Mouse (Mus musculus) ES-Bruce4 (cell line): Measurements from ENCODE around the gene Rasa2. TPM values are rescaled to one million over a fixed set of nuclear protein-coding genes. Genes with fewer than 3 reads are reported as not detected.
"Not testable (repeated sequence)": the region's sequence is repeated elsewhere in the genome, so short reads cannot be mapped to it uniquely, and the experiment has no call there.

Source experiments
- H3K27ac ChIP-seq: 2 replicates; pipeline ENCODE4 v1.5.1; 2012; ENCODE audit warnings: low read length, inconsistent platforms; ENCODE audit not compliant: insufficient read depth
- H3K27me3 ChIP-seq: 2 replicates; pipeline ENCODE4 v1.6.1; 2012; ENCODE audit warnings: mild to moderate bottlenecking, low read length, inconsistent platforms; ENCODE audit not compliant: control insufficient read depth, poor library complexity, insufficient read depth, severe bottlenecking
- H3K36me3 ChIP-seq: 2 replicates; pipeline ENCODE4 v1.6.1; 2012; ENCODE audit warnings: inconsistent platforms, mild to moderate bottlenecking, low read length, moderate library complexity; ENCODE audit not compliant: control insufficient read depth, poor library complexity, insufficient read depth, severe bottlenecking
- H3K4me1 ChIP-seq: one replicate; pipeline ENCODE4 v1.8.1; 2011; ENCODE audit warnings: low read length; ENCODE audit not compliant: control insufficient read depth, insufficient read depth
- H3K4me3 ChIP-seq: 2 replicates; pipeline ENCODE4 v1.5.1; 2011; ENCODE audit warnings: low read depth, mild to moderate bottlenecking, low read length
- H3K9ac ChIP-seq: 2 replicates; pipeline ENCODE4 v1.6.1; 2012; ENCODE audit warnings: low read depth, mild to moderate bottlenecking, inconsistent platforms; ENCODE audit not compliant: poor library complexity, severe bottlenecking
- H3K9me3 ChIP-seq: replicated peaks from 2 replicates; pipeline ENCODE4 v1.6.1; 2012; ENCODE audit warnings: mild to moderate bottlenecking, low read length, inconsistent platforms; ENCODE audit not compliant: control insufficient read depth, poor library complexity, insufficient read depth, severe bottlenecking
- CTCF ChIP-seq: IDR thresholded peaks from one replicate; pipeline ENCODE4 v1.8.1; 2011; ENCODE audit warnings: low read depth, low read length
- EP300 ChIP-seq: IDR thresholded peaks from 2 replicates; pipeline ENCODE4 v1.6.1; 2011; ENCODE audit warnings: low read depth, low read length; ENCODE audit not compliant: insufficient read depth
- POLR2A ChIP-seq: IDR thresholded peaks from one replicate; pipeline ENCODE4 v1.8.1; 2011; ENCODE audit warnings: low read length; ENCODE audit not compliant: insufficient read depth
- polyA plus RNA-seq: library from polyadenylated mRNA; stranded (reverse); fragments of >200 nt; gene quantifications from 2 replicates; pipeline ENCODE4 v1.2.4, GENCODE M21; 2011; ENCODE audit warnings: low read depth; ENCODE audit not compliant: missing spikeins, insufficient read depth, insufficient read length

The Rasa2 gene
- polyA plus RNA-seq, 1 experiment = 18.3 TPM

DNA sequence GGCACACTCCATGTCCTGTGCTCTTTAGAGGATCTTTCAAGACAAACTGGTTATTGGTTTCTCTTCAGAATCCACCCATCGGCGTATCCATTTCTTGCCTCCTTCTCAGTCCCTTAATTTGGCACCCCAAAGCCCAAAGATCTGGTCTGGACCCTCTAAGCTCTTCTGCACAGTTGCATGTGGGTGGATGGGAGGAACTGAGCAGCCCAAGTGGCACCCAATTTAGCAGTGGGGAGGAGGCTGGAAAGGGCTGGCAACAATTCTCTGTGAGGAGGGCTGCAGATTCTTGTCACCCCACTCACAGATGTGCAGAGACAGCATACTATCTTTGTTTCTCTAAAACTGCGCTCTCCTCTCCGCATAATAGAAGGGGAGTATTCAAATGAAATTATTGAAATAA, 17.9 kb upstream of the Rasa2 start:
- TF ChIP-seq POLR2A = no peak
- no peak for TF ChIP-seq CTCF
- no peak for TF ChIP-seq EP300
- no peaks in the 10 kb centered on the region for H3K27me3 ChIP-seq
- H3K36me3 ChIP-seq = no peaks in the 10 kb centered on the region
- H3K4me1 ChIP-seq = no peaks in the 10 kb centered on the region
- no peaks in the 10 kb centered on the region for H3K9me3 ChIP-seq
- H3K4me3 ChIP-seq = no peak overlapping the region
- H3K9ac ChIP-seq = no peak overlapping the region
- H3K27ac ChIP-seq = no peak overlapping the region

DNA sequence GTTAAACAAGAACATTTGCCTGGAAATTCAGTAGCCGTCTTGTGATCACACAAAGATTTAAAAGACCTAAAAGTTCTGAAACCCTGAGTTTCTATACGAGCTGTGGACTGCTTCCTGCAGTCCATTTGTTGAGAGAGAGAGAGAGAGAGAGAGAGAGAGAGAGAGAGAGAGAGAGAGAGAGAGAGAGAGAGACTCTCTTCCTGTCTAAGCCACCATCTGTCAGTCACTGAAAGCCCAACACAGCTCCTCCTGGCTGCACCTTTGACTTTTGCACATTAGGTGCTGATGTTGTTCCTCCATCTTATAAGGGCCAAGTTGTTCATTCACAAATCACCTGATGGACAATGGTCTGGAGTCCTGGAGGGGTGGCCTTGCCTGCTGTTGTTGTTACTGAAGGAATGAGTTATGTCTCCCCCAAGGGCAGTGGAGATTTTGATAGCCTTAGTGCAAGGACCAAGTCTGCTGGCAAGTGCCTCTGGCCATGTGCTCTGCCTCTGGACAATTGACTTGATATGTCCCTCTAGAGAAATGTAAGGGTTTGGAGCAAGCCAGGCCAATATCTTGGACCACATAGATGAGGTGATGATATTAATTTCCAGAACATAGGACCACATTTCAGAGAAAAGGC, 15.4 kb upstream of the Rasa2 start:
- Histone ChIP-seq H3K27me3 (no peaks in the 10 kb centered on the region), H3K36me3 (no peaks in the 10 kb centered on the region), H3K9ac (no peak overlapping the region), H3K4me1 (no peaks in the 10 kb centered on the region), H3K9me3 (no peaks in the 10 kb centered on the region), H3K4me3 (no peak overlapping the region), H3K27ac (no peak overlapping the region)
- TF ChIP-seq EP300 (no peak), CTCF (no peak), POLR2A (no peak)

DNA sequence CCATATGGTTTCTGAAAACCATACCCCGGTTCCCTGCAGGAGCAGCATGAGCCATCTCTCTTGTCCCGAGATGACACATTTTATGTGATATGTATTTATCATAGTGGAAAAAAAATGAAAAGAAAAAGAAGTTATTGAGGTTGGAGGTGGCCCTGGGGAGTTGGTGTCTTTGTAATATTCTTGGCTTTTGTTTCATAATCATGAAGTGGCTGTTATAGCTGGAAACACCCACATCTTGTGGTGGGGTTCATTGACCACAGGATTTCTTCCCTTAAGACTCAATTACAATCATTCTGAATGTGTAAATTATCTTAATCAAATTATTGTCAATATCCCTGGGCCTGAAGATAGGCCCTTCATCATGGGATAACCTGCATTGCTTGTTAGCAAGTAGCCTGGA, 13.4 kb upstream of the Rasa2 start:
- TF ChIP-seq POLR2A (no peak), EP300 (no peak), CTCF (no peak)

DNA sequence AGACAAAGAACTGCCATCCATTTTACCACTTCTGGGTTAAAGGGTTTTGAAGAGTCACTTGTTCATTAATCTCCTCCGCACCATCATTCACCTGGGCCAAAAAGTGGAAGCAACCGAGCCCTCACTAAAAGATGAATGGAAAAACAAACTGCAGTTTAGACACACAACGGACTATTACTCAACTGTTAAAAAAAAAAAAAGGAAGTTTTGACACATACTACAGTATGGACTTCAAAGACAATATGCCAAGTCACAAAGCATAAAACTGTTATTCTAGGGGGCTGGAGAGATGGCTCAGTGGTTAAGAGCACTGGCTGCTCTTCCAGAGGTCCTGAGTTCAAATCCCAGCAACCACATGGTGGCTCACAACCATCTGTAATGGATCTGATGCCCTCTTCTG, 12.6 kb upstream of the Rasa2 start:
- not testable (repeated sequence) for H3K9me3 ChIP-seq, H3K36me3 ChIP-seq, H3K27ac ChIP-seq, H3K4me3 ChIP-seq, H3K4me1 ChIP-seq, H3K27me3 ChIP-seq, H3K9ac ChIP-seq

More for the DNA sequence above, 13.4 kb upstream of the Rasa2 start:
- Histone ChIP-seq H3K4me3 (no peak overlapping the region), H3K27me3 (no peaks in the 10 kb centered on the region), H3K27ac (no peak overlapping the region), H3K36me3 (no peaks in the 10 kb centered on the region), H3K9me3 (no peaks in the 10 kb centered on the region), H3K4me1 (no peaks in the 10 kb centered on the region), H3K9ac (no peak overlapping the region)

DNA sequence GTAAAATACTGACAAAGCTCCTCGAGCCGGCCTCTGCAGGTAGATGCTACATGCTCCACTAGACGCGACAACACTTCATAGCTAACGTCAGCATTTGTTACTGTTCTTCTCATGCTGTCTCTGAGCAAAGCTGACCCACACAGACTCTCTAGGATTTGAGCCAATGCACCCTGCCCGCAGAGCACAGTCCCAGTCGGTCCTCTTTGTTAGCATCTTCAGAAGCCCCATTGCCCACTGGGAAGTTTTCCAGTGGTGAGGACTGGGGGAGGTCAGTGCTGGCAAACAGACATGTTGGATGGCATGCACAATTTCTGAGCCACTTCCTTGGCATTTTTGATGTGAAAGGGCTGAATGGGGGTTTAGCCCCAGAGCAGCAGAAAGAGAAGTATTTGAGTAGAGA, 8.0 kb upstream of the Rasa2 start:
- no peaks in the 10 kb centered on the region for H3K36me3 ChIP-seq
- TF ChIP-seq CTCF = no peak
- no peak for TF ChIP-seq POLR2A
- no peak for TF ChIP-seq EP300
- no peaks in the 10 kb centered on the region for H3K9me3 ChIP-seq
- no peak overlapping the region for H3K4me3 ChIP-seq
- no peak overlapping the region for H3K27ac ChIP-seq
- H3K27me3 ChIP-seq = no peaks in the 10 kb centered on the region
- H3K9ac ChIP-seq = no peak overlapping the region
- H3K4me1 ChIP-seq = peaks cover 2% of the 10 kb centered on the region

DNA sequence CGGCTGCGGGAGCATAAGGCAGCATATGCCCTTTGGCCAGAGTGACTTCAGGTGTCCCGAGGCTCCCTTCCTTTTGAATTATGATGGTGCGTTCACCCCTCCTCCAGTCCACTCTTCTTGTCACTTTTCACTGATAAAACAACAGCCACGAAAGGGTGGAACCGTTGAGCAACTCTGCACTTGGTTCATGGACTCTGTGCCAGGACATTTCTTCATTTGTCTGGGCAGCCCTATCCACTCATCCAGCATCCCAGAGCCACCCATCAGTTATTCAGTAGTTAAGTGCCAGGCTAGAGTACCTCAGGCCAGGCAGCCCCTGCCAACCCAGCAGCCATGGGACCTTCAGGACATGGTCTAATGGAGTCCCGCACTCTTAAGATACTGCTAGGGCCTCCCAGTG, 7.1 kb upstream of the Rasa2 start:
- no peaks in the 10 kb centered on the region for H3K27me3 ChIP-seq
- no peak overlapping the region for H3K4me3 ChIP-seq
- H3K36me3 ChIP-seq = no peaks in the 10 kb centered on the region
- no peak overlapping the region for H3K27ac ChIP-seq
- H3K9ac ChIP-seq = no peak overlapping the region
- TF ChIP-seq EP300 = no peak
- H3K9me3 ChIP-seq = no peaks in the 10 kb centered on the region
- peaks cover 2% of the 10 kb centered on the region for H3K4me1 ChIP-seq
